Mouse (Mus musculus): Measurements from ENCODE around the gene Gm20458.

Gm20458 gene

DNA sequence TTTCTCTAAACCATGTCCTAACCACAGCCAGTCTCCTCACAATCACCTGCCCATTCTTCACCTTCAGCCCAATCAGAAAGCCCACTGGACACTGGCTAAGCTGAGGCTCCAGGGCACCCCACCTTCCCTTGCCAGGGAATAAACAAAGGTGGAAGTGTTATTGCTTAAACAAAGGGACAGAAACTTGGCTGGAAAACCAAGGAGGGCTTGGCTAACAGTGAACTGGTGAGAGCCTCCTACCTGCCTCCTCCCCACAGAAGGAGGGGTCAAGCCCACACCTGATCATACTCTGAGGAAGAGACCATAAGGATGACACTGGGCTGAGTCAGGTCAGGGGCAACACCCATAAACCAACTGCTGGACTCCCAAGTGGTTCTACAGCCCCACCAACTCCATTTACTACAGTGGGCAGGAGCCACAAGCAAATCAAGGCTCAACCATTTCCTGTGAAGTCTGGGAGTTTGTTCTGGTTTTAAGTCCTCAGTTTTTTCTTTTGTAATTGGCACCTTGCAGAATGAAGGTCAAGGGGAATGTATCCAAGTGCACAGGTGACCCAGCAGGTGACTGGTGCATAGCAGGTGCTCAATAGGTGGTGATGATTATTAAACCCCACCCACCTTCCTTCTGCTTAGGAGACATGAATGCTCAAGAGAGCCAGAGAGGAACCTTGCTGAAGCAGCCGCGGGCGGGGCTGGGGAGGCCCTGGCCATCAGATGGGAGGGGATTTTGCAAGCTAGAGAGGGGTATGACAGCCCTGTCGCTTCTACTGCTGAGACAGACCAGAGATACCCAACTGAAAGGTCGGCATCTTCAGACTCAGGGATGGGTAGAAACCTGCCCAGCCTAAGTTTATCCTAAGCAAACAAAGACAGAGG lies 25.3 kb upstream of the Gm20458 start:
- DNase-seq, result peak; percentile 62

DNA sequence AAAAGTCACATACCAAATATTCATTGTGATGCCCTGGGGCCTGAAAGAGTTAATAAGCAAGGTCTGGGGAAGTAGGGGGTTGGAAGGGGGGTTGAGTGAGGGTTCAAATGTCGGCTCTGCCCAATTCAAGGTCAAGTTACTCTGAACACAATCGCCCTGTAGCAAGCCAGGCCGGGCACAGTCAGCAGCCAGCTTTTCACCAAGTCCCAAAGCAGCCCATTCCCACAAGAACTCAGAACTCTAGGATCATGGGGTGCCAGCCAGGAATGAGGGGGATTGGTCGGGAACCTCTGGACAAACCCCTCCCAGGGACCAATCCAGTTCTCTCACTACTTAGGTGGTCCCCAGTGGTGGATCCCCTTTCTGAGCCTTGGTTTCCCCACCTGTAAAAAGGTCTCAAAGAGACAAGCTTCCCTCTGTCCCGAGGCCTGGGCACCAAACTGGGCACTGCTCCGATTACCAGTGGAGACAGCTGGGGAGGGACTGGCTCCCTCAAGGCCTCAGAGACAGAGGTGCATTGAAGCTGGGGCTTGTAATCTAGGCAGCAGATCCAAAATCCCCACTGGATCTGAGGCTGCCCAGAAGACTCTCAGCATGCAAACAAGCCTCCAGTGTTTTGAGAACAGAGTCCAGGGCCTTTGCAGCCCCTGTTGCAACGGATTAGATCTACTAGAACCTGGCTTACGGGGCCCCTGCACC lies 24.4 kb upstream of the Gm20458 start:
- peak; percentile 54 for DNase-seq

DNA sequence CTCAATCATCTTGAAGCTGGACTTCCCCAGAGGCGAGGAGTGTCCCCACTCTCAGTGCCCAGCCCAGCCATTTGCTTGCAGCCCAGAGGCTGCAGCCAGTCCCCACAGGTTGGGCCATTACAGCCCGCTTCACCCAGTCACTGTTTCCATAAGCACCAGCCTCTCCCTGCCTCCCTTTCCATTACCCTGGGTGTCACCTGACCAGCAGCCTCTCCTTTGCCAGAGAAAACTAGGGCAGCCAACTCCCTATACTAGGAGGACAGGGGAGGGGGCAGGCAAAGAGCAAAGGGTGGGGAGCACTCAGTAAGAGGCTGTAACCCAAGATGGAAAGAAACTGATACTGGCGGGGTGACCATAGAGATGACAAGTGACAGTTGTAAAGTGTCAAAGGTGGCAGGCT lies 23.8 kb upstream of the Gm20458 start:
- peak; percentile 80 for DNase-seq

DNA sequence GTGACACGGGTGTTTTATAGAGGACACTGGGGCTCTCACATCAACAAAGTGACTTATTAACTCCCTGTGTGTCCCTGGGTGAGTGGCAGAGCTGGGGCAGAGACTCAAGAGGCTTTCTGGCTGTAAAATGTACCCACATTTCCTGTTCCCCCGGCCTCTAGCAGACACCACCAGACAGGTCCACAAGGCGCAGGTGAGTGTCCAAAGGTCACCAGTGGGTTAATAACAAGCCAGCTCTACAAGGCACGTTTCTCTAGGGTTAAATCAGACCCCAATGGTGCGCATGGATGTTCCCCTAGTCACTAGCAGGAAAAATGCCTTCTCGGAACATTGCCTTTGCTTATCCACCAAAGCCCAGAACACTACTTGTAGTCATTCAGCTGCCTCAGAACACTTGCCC lies 23.1 kb upstream of the Gm20458 start:
- DNase-seq, result peak; percentile 82

DNA sequence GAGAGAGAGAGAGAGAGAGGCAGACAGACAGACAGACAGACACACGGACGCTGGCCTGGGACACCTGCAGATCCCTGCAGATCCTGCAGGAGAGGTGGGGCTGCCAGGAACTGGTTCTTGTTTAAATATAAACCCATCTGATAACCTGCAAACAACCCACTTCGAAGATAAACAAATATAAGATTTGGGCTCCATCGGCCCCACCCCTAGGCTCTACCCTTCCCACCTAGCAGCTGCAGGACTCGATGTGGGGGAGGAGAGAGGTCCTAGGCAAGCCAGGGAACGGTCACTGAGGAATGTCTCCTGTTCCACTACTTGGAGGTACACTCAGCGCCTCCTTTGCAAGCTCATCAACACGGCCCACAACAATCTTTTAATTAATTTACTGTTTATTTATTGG lies 22.5 kb upstream of the Gm20458 start:
- DNase-seq, result peak; percentile 48

DNA sequence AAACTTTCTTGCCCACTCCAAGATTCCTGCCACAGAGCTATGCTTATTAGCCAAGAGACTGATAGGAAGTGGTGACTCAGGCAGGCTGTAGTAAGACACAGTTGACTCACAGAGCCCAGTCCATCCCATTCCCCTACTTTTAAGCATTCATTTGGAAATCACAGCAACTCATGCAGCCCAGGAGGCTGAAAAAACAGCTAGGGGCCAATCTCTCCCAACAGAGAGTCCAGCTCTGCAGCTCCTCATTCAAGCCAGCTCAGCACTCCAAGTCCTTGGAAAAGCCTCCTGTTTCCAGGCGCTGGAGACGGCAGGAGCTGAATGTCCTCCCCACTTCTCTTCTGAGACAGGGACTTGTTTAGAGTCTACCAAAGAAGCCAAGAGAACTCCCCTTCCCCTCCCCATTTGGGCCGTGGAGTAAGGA lies 21.8 kb upstream of the Gm20458 start:
- no peak for DNase-seq

DNA sequence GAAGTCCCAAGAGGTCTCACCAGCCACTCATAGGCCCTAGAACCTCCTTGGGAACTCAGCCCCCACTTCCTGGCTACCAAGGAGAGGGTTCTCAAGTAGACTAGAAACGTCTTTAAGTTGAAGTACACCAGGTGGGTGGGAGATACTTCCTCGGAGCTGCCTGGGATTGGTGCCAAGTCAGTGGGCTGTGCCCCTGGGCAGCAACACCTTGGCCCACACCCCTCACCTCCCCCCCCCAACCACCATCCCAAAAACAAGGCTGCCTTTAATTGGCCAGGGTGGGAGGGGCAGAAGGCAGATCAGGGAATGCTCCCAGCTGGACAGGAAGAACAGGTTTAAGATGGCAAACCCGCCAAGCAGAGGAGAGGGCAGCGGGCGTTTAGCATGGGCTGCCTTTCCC lies 20.5 kb upstream of the Gm20458 start:
- peak; percentile 51 for DNase-seq

DNA sequence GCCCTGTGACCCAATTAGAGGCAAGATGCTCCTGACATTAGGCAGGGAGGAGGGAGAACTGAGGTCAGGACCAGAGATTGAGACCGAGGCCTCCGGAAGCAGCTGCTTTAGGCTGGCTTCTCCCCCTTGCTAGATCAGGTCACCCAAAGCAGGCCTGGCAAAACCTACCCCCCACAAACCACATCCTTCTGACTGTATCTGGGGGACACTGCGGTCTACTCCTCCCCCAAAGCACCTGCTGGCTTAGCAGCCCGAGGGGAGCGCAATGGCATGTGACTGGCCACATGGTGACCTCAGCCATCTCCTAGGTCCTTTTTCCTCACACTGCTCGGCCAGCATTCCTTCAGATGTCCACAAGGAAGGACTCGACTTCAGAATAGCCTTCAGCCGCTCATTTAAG lies 19.6 kb upstream of the Gm20458 start:
- DNase-seq, result peak; percentile 69

DNA sequence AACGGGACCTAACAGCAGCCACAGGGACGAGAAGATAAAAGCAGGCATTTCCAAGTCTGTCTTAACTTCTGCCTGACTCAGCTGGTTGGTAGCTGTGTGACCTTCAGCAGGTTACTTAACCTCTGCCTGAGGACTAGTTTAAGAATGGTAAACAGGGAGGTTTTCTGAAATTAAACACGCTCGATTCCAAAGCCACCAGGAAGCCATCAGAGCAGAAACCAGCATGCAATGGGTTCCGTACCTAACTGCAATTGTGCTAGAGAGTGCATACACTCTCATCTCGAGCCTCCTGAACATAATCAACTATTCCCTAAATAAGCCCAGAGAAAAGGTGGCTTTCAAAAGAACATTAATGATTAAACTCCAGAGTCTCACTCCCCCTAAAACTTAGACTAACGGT lies 19.0 kb upstream of the Gm20458 start:
- DNase-seq, result peak; percentile 44

DNA sequence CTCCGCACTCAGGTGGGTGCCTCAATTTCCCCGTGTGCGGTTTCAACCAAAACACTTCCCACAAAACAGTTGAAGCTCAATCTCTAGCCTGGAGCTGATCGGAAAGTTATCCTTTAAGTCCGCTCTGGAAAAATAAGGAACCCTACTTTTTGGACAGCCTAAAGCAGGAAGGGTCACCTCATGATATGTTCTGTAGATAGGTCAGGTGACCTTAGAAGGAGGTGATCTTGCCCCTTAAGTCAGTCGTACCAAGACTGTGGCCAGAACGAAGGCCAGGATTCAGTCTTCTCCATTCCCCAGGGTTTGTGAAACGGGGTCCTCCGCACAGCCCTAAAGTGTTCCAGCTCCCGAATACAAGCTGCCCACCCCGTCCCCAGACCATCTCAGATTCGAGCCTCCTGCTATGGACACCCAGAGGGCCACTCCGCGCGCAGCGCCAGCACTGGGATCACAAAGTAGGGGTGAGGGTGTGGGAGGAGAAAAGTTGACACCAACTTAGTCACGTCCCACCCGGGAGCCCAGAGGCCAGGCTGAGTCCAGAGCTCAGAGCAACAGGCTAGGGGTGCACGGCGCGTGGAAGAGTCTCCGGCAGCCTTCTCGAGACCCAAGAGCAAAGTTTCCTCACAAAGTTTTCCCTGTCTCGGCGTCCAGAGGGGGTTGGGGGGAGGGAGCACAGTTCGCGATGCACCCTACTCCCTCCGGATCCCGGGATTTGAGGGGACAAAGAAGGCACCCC lies 18.3 kb upstream of the Gm20458 start:
- DNase-seq, result peak; percentile 59

DNA sequence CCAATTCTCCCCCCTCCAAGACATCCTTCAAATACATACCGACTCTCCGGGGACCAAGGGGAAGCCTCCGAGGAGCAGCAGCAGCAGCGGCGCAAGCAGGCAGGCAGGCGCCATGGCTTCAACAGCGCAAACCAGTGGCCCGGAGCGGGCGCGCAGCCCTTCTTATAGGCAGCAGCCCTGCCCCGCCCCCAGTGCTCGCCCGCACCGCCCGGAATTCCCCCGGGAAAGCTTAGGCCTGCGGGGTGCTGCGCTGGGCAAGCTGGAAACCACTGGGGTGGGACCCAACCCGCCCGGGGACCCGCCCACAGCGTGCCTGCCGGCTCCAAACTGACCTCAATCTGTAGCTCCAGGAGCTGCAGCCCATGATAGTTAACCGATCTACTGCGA lies 17.7 kb upstream of the Gm20458 start:
- peak; percentile 92 for DNase-seq

DNA sequence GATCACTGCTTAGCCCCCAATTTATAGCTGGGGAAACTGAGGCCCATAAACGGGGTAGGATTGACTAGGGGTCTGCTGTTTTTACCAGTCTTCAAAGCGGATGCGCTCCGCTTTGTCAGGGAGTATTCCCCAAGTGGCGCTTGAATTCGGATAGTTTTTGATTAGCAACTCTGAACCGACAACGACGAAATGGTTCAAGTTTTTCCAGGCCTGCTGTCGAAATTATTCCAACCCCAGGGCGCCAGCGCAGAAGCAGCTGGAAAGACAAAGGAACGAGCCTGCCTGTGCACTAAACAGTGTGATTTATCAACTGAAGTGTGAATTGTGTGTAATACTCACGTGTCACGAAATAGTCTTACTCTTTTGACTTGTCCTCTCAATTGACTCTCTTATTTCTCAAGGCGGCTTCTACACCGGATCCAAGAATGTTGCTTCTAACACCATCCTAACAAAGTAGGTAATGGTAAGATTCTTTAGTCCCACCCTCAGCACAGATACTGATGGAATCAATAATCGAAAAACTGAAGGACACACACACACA lies 17.2 kb upstream of the Gm20458 start, which contains the start of gene Sdc4:
Gene Sdc4 (minus strand): TSS at position 428 of the 541 bp plus-strand sequence.
- DNase-seq, result no peak

DNA sequence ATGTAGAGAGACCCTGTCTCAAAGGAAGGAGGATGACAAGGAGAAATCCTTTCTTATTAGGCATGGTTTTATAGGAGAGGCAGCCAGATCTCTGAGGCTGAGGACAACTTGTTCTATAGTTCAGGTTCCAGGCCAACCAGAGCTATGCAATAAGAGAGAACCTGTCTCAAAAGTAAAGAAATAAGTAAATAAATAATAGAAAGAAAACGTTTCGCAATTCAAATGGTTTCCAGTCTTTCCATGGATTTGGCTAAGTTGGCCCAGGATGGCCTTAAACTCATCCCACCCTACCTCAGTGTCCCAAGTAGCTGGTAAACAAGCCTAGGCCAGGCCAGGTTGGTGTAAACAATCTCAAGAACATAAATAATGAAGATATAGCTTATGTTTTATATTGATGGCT lies 16.1 kb upstream of the Gm20458 start:
- DNase-seq, result no peak

DNA sequence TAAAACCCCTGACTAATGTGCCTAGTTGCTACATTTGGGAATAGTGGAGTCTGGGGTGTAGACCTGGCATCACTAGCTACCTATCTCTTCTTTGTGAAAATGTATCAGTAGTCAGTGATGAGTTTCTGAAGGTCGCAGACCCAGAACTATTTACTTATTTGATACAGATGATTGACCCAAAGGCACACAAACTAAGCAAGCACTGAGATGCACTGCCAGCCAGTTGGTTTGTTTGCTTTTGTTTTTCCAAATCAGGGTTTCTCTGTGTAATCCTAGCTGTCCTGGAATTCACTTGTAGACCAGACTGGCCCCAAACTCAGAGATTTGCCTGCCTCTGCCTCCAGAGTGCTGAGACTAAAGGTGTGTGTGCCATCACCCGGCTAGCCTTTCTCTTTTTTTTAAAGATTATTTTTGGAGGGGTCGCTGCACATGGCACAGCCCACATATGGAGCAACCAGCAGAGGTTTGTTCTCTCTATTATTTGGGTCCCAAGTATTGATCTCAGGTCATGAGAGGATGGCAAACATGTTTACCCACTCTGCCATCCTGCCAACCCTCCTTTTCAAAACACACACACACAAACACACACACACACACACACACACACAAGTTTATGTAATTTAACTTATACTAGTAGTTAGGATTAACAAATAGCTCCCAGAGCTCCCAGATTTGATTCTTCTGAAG lies 15.2 kb upstream of the Gm20458 start:
- DNase-seq, result no peak

DNA sequence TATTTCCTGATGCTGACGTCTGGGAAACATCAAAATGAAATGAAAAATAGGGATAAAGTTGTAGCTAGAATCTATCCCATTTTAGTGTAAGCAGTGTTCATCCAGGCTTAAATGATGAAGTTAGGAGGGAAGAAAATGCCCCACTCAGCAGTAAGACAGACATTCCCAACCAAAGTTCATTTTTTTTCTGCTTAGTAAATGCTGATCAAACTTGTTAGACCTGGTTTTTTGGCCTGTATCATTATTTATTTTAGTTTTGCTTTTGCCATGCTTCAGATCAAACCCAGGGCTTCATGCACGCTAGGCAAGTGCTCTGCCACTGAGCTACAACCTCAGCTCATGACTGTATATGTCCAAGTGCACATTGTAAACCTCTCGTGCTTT lies 14.7 kb upstream of the Gm20458 start:
- DNase-seq, result no peak

DNA sequence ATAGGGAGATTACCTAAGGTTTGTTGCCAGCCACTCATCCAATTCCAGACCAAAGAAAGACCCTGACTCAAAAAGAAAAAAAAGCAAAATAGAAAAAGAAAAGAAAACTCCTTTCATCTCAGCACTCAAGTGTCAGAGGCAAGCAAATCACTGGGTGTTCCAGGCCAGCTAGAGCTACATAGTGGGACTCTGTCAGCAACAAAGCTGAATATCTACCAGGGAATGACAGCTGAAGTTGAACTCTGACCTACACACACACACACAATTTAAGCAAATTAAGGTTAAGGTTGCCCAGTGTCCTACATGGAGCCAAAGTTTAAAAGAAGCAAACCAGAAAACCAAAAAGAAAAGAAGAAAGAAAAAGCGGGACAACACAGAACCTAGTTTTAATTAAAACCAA lies 12.6 kb upstream of the Gm20458 start:
- DNase-seq, result no peak

DNA sequence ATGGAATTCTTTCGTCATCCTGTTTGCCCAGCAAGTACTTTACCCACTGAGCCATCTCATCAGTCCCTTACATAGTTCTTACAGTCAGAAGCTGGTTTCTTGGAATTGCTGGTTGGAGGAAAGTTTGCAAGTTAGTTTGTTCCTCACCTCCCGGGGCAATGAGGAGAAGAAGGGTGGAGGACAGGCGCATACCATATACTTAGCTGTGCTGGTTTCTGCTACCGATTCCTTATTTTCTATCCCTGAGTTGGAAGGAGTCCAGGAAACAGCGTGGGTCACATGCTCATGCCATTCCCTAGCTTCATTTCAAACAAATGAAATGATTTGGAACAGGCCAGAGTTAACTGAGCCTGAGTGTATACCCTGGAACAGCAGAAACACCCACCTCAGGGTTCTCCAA lies 11.8 kb upstream of the Gm20458 start:
- no peak for DNase-seq

DNA sequence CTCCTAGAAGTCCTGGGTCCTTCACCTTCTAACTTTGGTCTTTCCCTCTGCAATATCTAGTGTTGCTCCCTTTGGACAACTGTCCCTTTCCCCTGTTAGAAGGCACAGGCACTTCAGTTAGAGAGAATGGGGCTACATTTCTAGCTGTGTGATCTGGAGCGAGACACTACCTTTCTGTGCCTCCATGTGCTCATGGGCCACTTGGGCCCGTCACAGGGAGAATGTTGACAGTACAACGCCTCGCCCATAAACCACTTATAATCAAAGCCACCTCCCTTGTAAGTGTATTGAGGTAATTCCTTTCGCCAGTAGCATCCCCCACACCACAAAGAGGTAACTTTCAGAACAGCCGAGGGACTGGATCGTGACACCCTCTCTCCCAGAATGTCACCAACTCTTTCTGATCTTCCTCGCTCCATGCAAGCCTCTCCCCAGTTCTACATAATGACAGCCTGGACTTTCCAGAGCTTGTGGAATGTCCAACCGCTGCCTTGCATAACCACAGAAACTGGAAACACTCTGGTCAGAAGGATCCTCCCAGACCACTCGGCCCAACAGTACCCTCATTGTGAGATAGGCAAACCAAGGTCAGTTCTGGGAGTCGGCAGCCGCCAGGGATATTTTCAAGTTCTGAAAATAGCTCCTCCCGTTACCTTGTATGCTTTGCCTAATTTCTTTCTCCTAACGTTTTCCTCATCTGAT lies 11.3 kb upstream of the Gm20458 start:
- DNase-seq, result no peak

DNA sequence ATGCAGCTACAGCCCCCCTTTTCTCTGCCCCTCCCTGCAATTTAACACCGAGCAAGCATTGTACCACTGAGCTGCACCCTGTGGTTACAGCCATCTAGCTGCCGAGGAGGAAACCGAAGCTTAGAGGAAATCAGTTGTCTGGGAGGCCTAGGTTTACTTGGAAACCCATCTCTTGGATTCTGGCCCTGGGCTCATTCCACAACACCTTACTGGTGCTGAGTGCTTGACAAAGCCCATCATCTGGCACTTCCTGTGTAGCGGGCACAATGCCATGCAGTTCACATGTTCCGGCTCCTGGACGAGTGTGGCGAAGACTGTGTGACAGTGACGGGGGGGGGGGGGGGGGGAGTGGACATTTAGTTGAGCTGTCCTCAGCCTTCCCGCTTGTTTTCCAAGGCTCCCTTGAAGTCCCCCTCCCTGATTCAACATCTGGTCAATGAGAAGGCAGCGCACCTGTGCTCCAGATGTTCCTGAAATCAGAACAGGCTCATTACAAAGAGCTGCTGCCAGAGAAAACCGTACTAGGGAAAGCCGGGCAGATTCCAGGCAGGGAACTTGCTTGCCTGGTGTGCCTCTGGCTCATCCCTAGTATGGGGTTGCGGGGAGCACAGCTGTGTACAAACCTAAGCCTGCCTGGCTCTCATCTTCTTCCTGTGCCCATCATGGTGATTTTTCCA lies 8.6 kb upstream of the Gm20458 start:
- no peak for DNase-seq

DNA sequence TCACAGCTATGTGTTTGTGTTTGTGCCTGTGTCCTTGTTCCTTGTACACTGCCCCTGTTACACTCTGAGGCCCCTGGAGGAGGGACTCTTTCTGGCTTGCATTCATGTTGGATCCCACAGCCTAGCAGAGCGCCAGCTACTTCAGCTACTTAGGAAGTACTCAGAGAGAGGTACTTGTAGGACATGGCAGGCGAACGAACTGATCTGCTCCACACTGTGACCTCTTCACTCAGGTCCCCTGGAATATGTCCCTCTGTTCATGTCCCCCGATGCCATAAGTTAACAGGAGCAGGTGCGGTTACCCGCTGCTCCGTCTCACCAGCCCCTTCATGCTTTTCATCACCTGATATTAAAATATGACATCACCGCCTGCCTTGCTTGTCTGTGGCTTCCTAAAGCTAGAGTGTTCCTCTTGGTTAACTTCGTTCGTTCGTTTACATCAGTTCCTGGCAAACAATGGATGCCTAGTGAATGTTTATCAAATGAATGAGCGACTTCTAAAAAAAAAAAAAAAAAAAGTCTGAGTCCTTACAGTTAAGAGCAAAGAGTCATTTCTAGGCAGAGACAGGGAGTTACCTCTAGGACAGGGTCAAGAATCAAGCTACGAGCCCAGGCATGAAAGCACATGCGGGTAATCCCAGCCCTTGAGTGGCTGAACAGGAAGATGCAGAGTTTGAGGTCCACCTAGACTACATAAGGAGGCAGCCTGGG lies 7.6 kb upstream of the Gm20458 start:
- peak; percentile 49 for DNase-seq
